Mouse (Mus musculus): ENCODE measurements around the gene Vti1a. TPM values are rescaled to one million over a fixed set of nuclear protein-coding genes. Genes with fewer than 3 reads are reported as not detected.

The Vti1a gene
- total and polyA plus RNA-seq, 2 experiments from 2014 or later, result 6.6 to 12.5 TPM

- Histone ChIP-seq H3K4me1 (ENCODE audit: control insufficient read depth, insufficient read depth) (no peaks in the 10 kb centered on the region; the same call in 1 of the 2 replicates), H3K27me3 (ENCODE audit: control insufficient read depth, insufficient read depth, low read length) (no peaks in the 10 kb centered on the region), H3K4me3 (ENCODE audit: low read depth, low read length) (no peak overlapping the region), H3K9me3 (replicated peaks; ENCODE audit: control insufficient read depth, low read length) (no peaks in the 10 kb centered on the region), H3K36me3 (replicated peaks; ENCODE audit: control insufficient read depth, insufficient read depth, low read length) (no peaks in the 10 kb centered on the region), H3K9ac (replicated peaks; ENCODE audit: low read depth, low read length) (no peak overlapping the region), H3K27ac (ENCODE audit: low read depth) (no peak overlapping the region), H3K4me2 (ENCODE audit: low read depth, low read length) (no peak overlapping the region)
- TF ChIP-seq CTCF (IDR thresholded peaks at IDR 0.05; ENCODE audit: low read depth), result no peak
- WGBS, result 89% methylated on average over 8 of the region's 8 CpGs
- no peak for ATAC-seq (ENCODE audit: insufficient read depth, low read depth)
- DNase-seq (ENCODE audit: low spot score), result no peak
Observed at GRCm38 (mm10) chr19:55580152-55580551, 264.1 kb downstream of the Vti1a start.

DNA sequence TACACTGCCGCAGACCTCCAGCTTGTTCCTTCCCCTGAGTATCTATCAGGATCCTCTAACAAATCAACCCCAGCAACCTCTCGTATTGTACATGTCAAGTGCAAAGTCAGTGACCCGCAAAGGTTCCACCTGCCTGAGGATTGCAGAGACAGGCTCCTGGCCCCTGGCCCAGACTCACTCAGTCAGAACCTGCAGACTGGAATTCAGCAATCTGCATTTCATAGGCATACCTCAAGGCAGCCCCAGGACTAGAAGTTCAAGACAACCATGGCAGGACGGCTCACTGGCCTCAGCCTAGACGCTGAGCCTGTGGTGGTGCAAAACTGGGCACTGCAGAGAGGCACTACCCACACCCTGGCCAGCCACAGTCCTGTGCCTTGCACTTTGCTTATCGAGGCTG, 264.6 kb downstream of the Vti1a start:
- no peaks in the 10 kb centered on the region for H3K9me3 ChIP-seq (replicated peaks; ENCODE audit: control insufficient read depth, low read length)
- H3K36me3 ChIP-seq (replicated peaks; ENCODE audit: control insufficient read depth, insufficient read depth, low read length), result no peaks in the 10 kb centered on the region
- H3K4me2 ChIP-seq (ENCODE audit: low read depth, low read length), result no peak overlapping the region
- no peaks in the 10 kb centered on the region; the same call in 1 of the 2 replicates for H3K4me1 ChIP-seq (ENCODE audit: control insufficient read depth, insufficient read depth)
- H3K4me3 ChIP-seq (ENCODE audit: low read depth, low read length), result no peak overlapping the region
- no peak for TF ChIP-seq CTCF (IDR thresholded peaks at IDR 0.05; ENCODE audit: low read depth)
- no peak for TF ChIP-seq EP300 (IDR thresholded peaks at IDR 0.05; ENCODE audit: low read depth)
- no peak; the same call in none of the 2 replicates for ATAC-seq (ENCODE audit: insufficient read depth, low read depth)
- H3K27me3 ChIP-seq (ENCODE audit: control insufficient read depth, insufficient read depth, low read length), result no peaks in the 10 kb centered on the region
- 50% methylated on average over 6 of the region's 6 CpGs for WGBS
- no peak for DNase-seq (ENCODE audit: low spot score)
- H3K9ac ChIP-seq (replicated peaks; ENCODE audit: low read depth, low read length), result no peak overlapping the region
- H3K27ac ChIP-seq (ENCODE audit: low read depth), result no peak overlapping the region

DNA sequence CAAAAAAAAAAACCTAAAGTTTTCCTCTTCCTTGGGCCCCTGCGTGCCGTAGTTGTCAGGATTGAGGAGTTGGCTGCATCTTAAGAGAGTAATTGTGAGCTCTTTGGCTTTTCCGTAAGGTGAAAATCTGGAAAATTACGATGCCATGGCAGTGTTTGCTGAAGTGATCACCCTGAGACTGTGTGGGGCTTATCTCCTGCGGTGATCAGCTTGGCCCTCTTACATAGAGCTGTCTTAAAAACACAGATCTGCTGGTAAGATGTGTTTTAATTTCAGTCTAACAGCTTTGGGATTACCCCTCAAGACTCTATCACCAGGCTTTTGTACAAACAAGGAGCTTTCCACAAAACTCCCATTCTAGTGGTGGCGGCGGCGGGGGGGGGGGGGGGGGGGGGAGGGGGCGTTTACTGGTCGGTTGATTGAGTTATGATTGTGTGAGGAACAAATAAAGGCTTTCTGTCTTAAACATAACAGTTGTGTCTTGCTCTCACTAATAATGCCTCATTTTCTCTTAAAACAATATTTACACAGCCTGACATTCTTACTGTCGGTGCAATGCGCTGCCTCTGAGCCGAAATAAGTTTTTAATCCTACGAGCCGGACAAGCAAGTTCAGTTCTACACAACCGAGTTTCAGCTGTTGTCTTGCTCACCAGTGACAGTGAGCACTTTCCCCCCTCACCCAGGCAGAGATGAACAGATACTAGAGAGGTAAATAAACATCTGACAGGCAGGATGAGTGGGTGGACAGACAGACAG, 267.0 kb downstream of the Vti1a start:
- Histone ChIP-seq H3K9ac (replicated peaks; ENCODE audit: low read depth, low read length) (no peak overlapping the region), H3K4me2 (ENCODE audit: low read depth, low read length) (no peak overlapping the region), H3K4me1 (ENCODE audit: control insufficient read depth, insufficient read depth) (no peaks in the 10 kb centered on the region; the same call in 1 of the 2 replicates), H3K36me3 (replicated peaks; ENCODE audit: control insufficient read depth, insufficient read depth, low read length) (no peaks in the 10 kb centered on the region), H3K27ac (ENCODE audit: low read depth) (no peak overlapping the region), H3K9me3 (replicated peaks; ENCODE audit: control insufficient read depth, low read length) (no peaks in the 10 kb centered on the region), H3K27me3 (ENCODE audit: control insufficient read depth, insufficient read depth, low read length) (no peaks in the 10 kb centered on the region), H3K4me3 (ENCODE audit: low read depth, low read length) (no peak overlapping the region)
- ATAC-seq (ENCODE audit: insufficient read depth, low read depth) (no peak), DNase-seq (ENCODE audit: low spot score) (no peak)
- 81% methylated on average over 16 of the region's 16 CpGs for WGBS
- TF ChIP-seq CTCF (IDR thresholded peaks at IDR 0.05; ENCODE audit: low read depth) (no peak), EP300 (IDR thresholded peaks at IDR 0.05; ENCODE audit: low read depth) (no peak)

- DNase-seq (ENCODE audit: low spot score), result no peak
Observed at GRCm38 (mm10) chr19:55585270-55586224, 269.5 kb downstream of the Vti1a start.

DNA sequence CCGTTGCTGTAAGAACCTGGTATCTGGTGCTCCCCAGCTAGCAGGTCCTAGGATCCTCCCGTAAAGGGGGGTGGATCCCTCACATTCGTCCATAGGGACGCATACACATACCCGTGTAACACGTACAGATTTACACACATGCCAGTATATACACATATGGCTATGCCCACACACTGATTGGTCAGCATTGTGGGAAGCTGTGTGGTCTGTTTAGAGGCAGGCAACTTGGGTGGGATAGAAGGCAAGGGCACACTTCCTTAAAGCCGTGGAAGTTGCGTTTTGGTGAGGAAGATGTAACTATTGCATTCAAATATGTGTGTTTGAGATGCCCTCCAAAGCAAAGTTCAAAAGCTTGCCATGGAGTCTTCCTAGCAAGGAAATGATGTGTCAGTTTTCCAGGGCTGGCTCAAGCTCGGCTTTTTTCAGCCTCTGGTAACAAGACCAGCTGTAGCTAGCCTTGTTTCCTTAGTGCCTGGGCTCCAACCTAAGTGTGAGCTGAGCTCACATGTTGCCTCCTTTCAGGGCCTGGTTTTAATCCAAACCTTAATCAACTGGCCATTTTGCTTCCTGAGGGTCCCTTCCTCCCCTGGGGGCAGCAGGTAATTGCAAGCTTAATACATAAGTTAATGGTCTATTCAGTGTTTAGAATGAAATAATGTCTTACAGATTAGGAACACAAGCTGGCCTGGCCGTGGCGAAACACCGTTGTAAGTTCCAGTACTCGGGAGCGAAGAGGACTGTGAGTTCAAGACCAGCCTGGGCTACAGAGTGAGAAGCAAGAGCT, 271.7 kb downstream of the Vti1a start:
- H3K4me1 ChIP-seq (ENCODE audit: control insufficient read depth, insufficient read depth), result no peaks in the 10 kb centered on the region
- no peaks in the 10 kb centered on the region for H3K36me3 ChIP-seq (replicated peaks; ENCODE audit: control insufficient read depth, insufficient read depth, low read length)
- DNase-seq (ENCODE audit: low spot score) (no peak), ATAC-seq (ENCODE audit: insufficient read depth, low read depth) (no peak)
- TF ChIP-seq CTCF (IDR thresholded peaks at IDR 0.05; ENCODE audit: low read depth) (no peak), EP300 (IDR thresholded peaks at IDR 0.05; ENCODE audit: low read depth) (no peak)
- no peaks in the 10 kb centered on the region for H3K27me3 ChIP-seq (ENCODE audit: control insufficient read depth, insufficient read depth, low read length)
- no peak overlapping the region for H3K4me3 ChIP-seq (ENCODE audit: low read depth, low read length)
- no peak overlapping the region for H3K27ac ChIP-seq (ENCODE audit: low read depth)
- H3K9ac ChIP-seq (replicated peaks; ENCODE audit: low read depth, low read length), result no peak overlapping the region
- WGBS, result 85% methylated on average over 14 of the region's 14 CpGs
- H3K9me3 ChIP-seq (replicated peaks; ENCODE audit: control insufficient read depth, low read length), result no peaks in the 10 kb centered on the region
- no peak overlapping the region for H3K4me2 ChIP-seq (ENCODE audit: low read depth, low read length)

More at GRCm38 (mm10) chr19:55585270-55586224, 269.5 kb downstream of the Vti1a start:
- Histone ChIP-seq H3K4me3 (ENCODE audit: low read depth, low read length) (no peak overlapping the region), H3K4me2 (ENCODE audit: low read depth, low read length) (no peak overlapping the region), H3K9ac (replicated peaks; ENCODE audit: low read depth, low read length) (no peak overlapping the region), H3K27ac (ENCODE audit: low read depth) (no peak overlapping the region), H3K4me1 (ENCODE audit: control insufficient read depth, insufficient read depth) (no peaks in the 10 kb centered on the region), H3K9me3 (replicated peaks; ENCODE audit: control insufficient read depth, low read length) (no peaks in the 10 kb centered on the region), H3K27me3 (ENCODE audit: control insufficient read depth, insufficient read depth, low read length) (no peaks in the 10 kb centered on the region), H3K36me3 (replicated peaks; ENCODE audit: control insufficient read depth, insufficient read depth, low read length) (no peaks in the 10 kb centered on the region)
- ATAC-seq (ENCODE audit: insufficient read depth, low read depth), result peak; percentile 41; the same call in 1 of the 2 replicates
- WGBS, result 51% methylated on average over 18 of the region's 18 CpGs
- TF ChIP-seq EP300 (IDR thresholded peaks at IDR 0.05; ENCODE audit: low read depth) (no peak), CTCF (IDR thresholded peaks at IDR 0.05; ENCODE audit: low read depth) (no peak)
